Mouse (Mus musculus) heart, postnatal 0 days (tissue): ENCODE data around the gene Tax1bp1. TPM values are rescaled to one million over a fixed set of nuclear protein-coding genes. Genes with fewer than 3 reads are reported as not detected.
"Not testable (repeated sequence)": the region's sequence is repeated elsewhere in the genome, so short reads cannot be mapped to it uniquely, and the experiment has no call there.

Source experiments
- ATAC-seq: fragments of 200-750 bp; cut with Nextera tagmentation; 2 replicates; pipeline ENCODE4 v1.8.0; 2017; ENCODE audit warnings: low read depth, moderate number of reproducible peaks, moderate library complexity; ENCODE audit not compliant: insufficient read depth
- DNase-seq: peaks from one replicate; pipeline ENCODE4 v3.0.0-alpha.2; 2016; ENCODE audit warnings: low spot score
- H3K27ac ChIP-seq: fragments of 300-500 bp; sonication (generic); 2 replicates; pipeline ENCODE4 v1.5.1; 2014; ENCODE audit warnings: low read depth, mild to moderate bottlenecking
- H3K27me3 ChIP-seq: fragments of 300-500 bp; sonication (generic); 2 replicates; pipeline ENCODE4 v1.6.1; 2014; ENCODE audit warnings: low read length, mixed read lengths; ENCODE audit not compliant: control insufficient read depth, insufficient read depth
- H3K36me3 ChIP-seq: fragments of 300-500 bp; sonication (generic); replicated peaks from 2 replicates; pipeline ENCODE4 v1.6.1; 2014; ENCODE audit warnings: low read length, mixed read lengths; ENCODE audit not compliant: control insufficient read depth, insufficient read depth
- H3K4me1 ChIP-seq: fragments of 300-500 bp; sonication (generic); 2 replicates; pipeline ENCODE4 v1.6.1; 2014; ENCODE audit warnings: antibody characterized with exemption; ENCODE audit not compliant: control insufficient read depth, insufficient read depth
- H3K4me2 ChIP-seq: fragments of 300-500 bp; sonication (generic); 2 replicates; pipeline ENCODE4 v1.6.1; 2014; ENCODE audit warnings: low read depth, mild to moderate bottlenecking, low read length, moderate library complexity
- H3K4me3 ChIP-seq: fragments of 300-500 bp; sonication (generic); 2 replicates; pipeline ENCODE4 v1.5.1; 2014; ENCODE audit warnings: low read depth, low read length
- H3K9ac ChIP-seq: fragments of 300-500 bp; sonication (generic); replicated peaks from 2 replicates; pipeline ENCODE4 v1.6.1; 2014; ENCODE audit warnings: low read depth, low read length, mixed read lengths
- H3K9me3 ChIP-seq: fragments of 300-500 bp; sonication (generic); replicated peaks from 2 replicates; pipeline ENCODE4 v1.6.1; 2016; ENCODE audit warnings: low read length; ENCODE audit not compliant: control insufficient read depth
- CTCF ChIP-seq: IDR thresholded peaks from 2 replicates; pipeline ENCODE4 v1.5.1; 2016; ENCODE audit warnings: antibody characterized with exemption, control low read depth, low read depth
- EP300 ChIP-seq: IDR thresholded peaks from 2 replicates; pipeline ENCODE4 v1.6.1; 2016; ENCODE audit warnings: antibody characterized with exemption, low read depth
- WGBS: fragments of 180-500 bp; shearing (Covaris S2); extraction: QIAGEN DNeasy Blood & Tissue Kit; methylation state at CpG from one replicate; pipeline ENCODE4 v1.1.7; 2014; 5-methylcytosine and 5-hydroxymethylcytosine counted together
- polyA plus RNA-seq: library from polyadenylated mRNA; unstranded; fragments of >200 nt; fragmentation: Nextera tagmentation; extraction: Ambion mirVana; gene quantifications from 2 replicates; pipeline ENCODE4 v1.2.1, GENCODE M21; 2015
- total RNA-seq: library from RNA; depleted of rRNA; stranded (reverse); fragments of >200 nt; gene quantifications from 2 replicates; pipeline ENCODE4 v1.2.3, GENCODE M21; 2014; ENCODE audit warnings: low replicate concordance

The Tax1bp1 gene
- total and polyA plus RNA-seq, 2 experiments from 2014 or later: 44.9 to 128 TPM

- ATAC-seq (no peak), DNase-seq (no peak)
- H3K36me3 ChIP-seq: no peaks in the 10 kb centered on the region
- H3K27me3 ChIP-seq: no peaks in the 10 kb centered on the region
- no peak for TF ChIP-seq CTCF
- no peak for TF ChIP-seq EP300
- no peak overlapping the region for H3K9ac ChIP-seq
- WGBS: 63% methylated on average over 12 of the region's 12 CpGs
- no peaks in the 10 kb centered on the region for H3K9me3 ChIP-seq
- no peak overlapping the region for H3K27ac ChIP-seq
- no peaks in the 10 kb centered on the region for H3K4me1 ChIP-seq
- no peak overlapping the region for H3K4me3 ChIP-seq
- H3K4me2 ChIP-seq: no peak overlapping the region
Measured at GRCm38 (mm10) chr6:52674541-52674940, 39.0 kb upstream of the Tax1bp1 start.

DNA sequence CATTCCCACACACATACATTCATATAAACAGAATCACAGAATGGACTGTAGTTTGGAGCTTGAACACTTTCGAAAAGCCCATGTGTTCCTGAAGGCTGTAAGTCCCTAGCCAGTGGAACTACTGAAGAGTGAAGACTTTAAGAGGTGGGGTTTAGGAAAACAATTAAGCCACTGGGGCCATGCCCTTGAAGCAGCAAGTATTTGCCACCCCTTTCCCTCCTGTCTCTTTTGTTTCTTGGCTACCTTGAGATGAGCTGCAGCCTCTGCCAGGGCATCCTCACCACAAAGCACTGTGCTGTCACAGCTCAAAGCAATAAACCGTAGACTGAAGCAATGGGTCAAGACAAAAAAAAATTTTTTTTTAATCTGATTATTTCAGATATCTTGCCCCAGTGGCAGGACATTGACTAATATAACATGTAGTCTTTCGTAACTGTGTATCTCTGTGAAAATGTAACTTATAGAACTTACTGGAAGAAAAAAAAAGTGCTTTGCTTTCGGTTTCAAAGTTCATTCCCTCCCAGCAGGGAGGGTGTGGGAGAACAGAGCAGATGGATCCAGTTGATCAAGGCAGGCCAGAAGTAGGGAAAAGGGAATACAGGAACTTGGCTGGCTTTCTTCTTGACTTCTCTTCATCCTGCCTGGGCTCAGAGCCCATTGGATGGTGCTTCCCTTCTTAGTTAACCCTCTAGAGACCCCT, 38.2 kb upstream of the Tax1bp1 start:
- H3K27me3 ChIP-seq: no peaks in the 10 kb centered on the region
- ATAC-seq (no peak), DNase-seq (peak; percentile 14)
- no peak overlapping the region for H3K4me2 ChIP-seq
- no peaks in the 10 kb centered on the region for H3K9me3 ChIP-seq
- H3K9ac ChIP-seq: no peak overlapping the region
- H3K36me3 ChIP-seq: no peaks in the 10 kb centered on the region
- H3K27ac ChIP-seq: peak overlapping the region; percentile 17; the same call in 1 of the 2 replicates
- TF ChIP-seq EP300 (no peak), CTCF (no peak)
- H3K4me3 ChIP-seq: no peak overlapping the region
- 56% methylated on average over 4 of the region's 4 CpGs for WGBS
- no peaks in the 10 kb centered on the region for H3K4me1 ChIP-seq

DNA sequence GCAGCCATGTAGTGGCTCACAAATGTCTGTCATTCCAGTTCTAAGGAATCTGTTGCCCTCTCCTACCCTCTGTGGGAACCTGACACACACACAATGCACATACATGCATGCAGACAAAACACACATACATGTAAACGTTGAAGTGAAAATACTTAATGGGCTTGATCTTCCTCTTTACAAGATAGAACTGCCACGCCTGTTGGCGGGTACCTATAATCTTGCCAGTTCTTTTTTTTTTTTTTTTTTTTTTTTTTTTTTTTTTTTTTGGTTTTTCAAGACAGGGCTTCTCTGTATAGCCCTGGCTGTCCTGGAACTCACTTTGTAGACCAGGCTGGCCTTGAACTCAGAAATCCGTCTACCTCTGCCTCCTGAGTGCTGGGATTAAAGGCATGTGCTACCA, 36.0 kb upstream of the Tax1bp1 start:
- not testable (repeated sequence) for DNase-seq, H3K4me3 ChIP-seq, H3K9ac ChIP-seq, H3K9me3 ChIP-seq, H3K27ac ChIP-seq, H3K36me3 ChIP-seq, H3K27me3 ChIP-seq, ATAC-seq, H3K4me2 ChIP-seq, H3K4me1 ChIP-seq
- 80% methylated on average over 4 of the region's 4 CpGs for WGBS

DNA sequence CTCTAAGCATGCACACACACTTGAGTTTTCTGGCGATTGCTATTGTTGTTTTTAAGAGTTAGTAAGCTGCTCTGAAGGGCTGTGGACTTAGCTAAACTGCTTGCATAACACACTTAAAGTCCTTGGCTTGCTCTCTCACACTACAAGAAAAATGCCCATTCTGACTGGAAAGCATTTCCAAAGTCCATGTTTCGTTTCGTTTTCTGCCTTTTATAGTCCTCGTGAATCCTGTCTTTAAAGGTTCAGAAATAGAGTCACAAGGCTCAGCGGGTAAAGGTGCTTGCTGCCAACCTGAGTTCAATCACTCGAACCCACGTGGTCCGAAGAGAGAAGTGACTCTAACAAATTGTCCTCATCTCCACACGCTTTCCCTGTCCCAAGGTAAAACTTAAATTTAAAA, 34.0 kb upstream of the Tax1bp1 start:
- no peak for ATAC-seq
- Histone ChIP-seq H3K9me3 (no peaks in the 10 kb centered on the region), H3K27me3 (no peaks in the 10 kb centered on the region), H3K4me1 (no peaks in the 10 kb centered on the region), H3K36me3 (no peaks in the 10 kb centered on the region), H3K27ac (no peak overlapping the region), H3K4me2 (no peak overlapping the region), H3K4me3 (no peak overlapping the region), H3K9ac (no peak overlapping the region)
- 75% methylated on average over 9 of the region's 9 CpGs for WGBS
- TF ChIP-seq EP300 (no peak), CTCF (no peak)
- DNase-seq: no peak

DNA sequence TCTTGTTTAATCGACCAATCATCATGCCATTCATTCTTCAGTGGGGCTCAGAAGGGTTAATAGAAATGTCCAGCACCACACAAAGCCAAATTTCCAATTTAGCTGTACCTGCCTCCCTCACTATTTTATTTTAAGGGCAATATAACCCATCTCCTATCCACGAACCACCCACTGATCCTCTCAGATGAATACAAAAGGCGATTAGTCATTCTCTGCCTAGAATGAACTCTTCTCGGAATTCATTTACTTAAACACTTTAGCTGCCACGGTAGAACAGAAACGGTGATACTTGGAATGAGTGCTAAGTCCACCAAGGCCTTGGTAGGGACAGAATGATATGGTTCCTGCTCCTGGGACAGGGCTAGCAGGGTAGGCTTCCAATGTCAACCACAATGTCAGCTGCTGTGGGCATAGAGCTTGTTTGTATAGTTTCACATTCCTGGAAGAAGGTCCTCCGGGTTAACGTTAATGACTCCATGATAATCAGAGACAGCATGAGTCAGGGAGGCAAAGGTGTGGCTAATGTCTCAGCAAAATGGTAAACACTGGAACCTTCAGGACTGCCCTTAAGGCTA, 33.0 kb upstream of the Tax1bp1 start:
- Histone ChIP-seq H3K9ac (no peak overlapping the region), H3K4me3 (no peak overlapping the region), H3K27ac (no peak overlapping the region), H3K9me3 (no peaks in the 10 kb centered on the region), H3K4me1 (no peaks in the 10 kb centered on the region), H3K36me3 (no peaks in the 10 kb centered on the region), H3K27me3 (no peaks in the 10 kb centered on the region), H3K4me2 (no peak overlapping the region)
- ATAC-seq: no peak
- DNase-seq: no peak
- 55% methylated on average over 8 of the region's 8 CpGs for WGBS
- TF ChIP-seq EP300: no peak
- no peak for TF ChIP-seq CTCF
